Mouse (Mus musculus): ENCODE measurements around the gene Gstm1. TPM values are rescaled to one million over a fixed set of nuclear protein-coding genes. Genes with fewer than 3 reads are reported as not detected.
"Not testable (repeated sequence)": the region's sequence is repeated elsewhere in the genome, so short reads cannot be mapped to it uniquely, and the experiment has no call there.

Gene Gstm1
- polyA plus RNA-seq, 1 experiment from 2014 or later: 62.2 TPM

DNA sequence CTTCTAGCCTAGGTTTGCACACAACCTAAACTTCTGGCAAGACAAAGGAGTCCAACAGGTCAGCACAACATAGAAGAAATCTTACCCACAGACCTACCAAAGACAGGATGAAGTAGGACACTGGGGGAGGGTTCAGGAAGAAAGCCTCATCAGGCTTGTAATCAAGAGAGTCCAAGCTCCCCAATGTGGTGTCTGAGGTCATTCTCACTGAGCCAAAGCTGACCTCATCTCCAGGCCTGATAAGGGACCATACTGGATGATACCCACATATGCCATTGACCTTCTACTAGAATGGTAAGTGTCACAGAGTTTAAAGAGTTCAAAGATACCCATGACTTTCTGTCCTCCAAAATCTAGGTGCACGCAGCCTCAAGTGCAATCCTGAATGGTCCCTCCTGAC is 43.5 kb downstream of the Gstm1 start:
- no peaks in the 10 kb centered on the region for H3K36me3 ChIP-seq
- H3K27ac ChIP-seq: no peak overlapping the region
- 93% methylated on average over 1 of the region's 1 CpGs for WGBS
- H3K9me3 ChIP-seq: no peaks in the 10 kb centered on the region
- DNase-seq (ENCODE audit: low spot score): no peak
- H3K27me3 ChIP-seq (ENCODE audit: insufficient read depth, poor library complexity, severe bottlenecking): peaks cover 6% of the 10 kb centered on the region
- H3K4me1 ChIP-seq: no peaks in the 10 kb centered on the region
- no peak overlapping the region for H3K4me3 ChIP-seq

DNA sequence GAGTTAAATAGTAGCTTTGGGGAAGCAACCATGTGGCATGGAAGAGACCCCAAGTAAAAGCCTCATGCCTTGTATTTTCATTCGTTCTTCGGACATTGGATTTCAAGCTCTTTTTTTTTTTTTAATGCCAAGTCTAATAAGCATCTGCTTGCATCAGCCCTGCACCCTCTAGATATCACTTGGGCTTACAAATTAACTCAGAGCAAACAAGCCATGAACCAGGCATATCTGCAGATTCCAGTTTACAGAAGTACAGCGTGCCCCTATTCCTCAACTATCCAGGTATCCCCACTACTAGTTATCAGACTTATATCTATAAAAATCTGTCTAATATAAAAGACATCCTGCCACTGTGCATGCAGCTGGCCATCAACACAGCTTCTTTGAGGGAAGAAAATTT is 45.7 kb downstream of the Gstm1 start:
- Histone ChIP-seq H3K36me3 (no peaks in the 10 kb centered on the region), H3K9me3 (no peaks in the 10 kb centered on the region), H3K27me3 (ENCODE audit: insufficient read depth, poor library complexity, severe bottlenecking) (peaks cover 6% of the 10 kb centered on the region), H3K4me1 (no peaks in the 10 kb centered on the region), H3K27ac (no peak overlapping the region), H3K4me3 (no peak overlapping the region)
- no peak for DNase-seq (ENCODE audit: low spot score)
- WGBS: 83% methylated on average over 3 of the region's 3 CpGs

DNA sequence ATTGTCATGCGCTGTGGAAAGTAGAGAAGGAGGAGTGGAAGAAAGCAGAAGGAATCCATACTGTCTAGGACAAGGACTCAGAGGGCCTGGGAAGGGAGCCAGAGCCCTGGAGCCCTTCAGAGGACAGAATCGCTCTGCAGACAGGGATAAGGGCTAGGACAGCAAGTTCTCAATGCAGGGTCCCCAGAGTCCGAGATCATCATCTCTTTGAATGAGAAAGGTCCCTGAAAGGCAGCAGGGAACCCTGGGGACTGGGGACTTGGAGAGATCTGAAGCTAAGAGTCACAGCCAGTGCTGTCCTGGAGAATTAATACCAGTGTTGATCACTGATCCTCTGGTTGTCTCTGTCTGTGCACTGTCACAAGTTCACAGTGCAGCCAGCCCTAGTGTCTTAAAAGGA is 46.7 kb downstream of the Gstm1 start:
- 51% methylated on average over 3 of the region's 3 CpGs for WGBS
- not testable (repeated sequence) for H3K27ac ChIP-seq

DNA sequence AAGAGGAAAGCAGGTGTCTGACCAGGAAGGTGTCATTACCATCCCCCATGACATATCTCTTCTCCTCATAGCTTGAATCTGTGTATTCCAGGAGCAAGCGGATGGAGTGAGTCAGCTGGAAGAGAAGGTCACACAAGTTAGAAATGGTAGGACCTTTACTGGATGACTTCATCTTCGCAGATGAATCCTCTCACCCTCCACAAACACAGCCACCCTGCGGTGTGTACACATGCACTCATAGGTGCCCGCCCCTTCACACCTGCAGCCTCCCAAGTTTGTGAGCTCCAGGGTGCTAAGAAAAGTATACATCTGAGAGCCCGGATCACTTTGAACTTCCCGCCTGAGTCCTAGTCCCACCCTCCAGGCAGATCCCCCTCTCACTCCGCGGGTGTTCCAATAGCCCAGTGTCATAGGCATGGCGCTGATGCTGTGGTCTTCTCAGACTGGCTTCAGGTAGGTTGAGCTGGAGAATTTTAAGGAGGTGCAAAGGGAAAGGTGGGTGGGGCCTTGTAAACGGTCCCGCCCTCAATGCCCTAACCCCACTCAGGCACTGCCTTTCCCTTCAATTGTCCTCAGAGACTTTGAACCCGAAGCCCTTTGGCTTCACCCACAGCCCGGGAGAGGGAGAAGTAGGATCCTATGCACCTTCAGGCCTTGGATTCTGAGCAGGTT is 48.9 kb downstream of the Gstm1 start, which contains the start of gene Gstm3:
Gene Gstm3 (minus strand): TSS at position 560 of the 672 bp plus-strand sequence.
- H3K4me3 ChIP-seq: no peak within 1 kb of the TSS
- H3K9me3 ChIP-seq: no peaks in the 10 kb centered on the region
- no peak for DNase-seq (ENCODE audit: low spot score)
- no peak within 1 kb of the TSS for H3K27ac ChIP-seq
- 50% methylated on average over 13 of the region's 13 CpGs for WGBS
- H3K36me3 ChIP-seq: no peaks in the 10 kb centered on the region
- peaks cover 3% of the 10 kb centered on the region; the same call in 1 of the 2 replicates for H3K27me3 ChIP-seq (ENCODE audit: insufficient read depth, poor library complexity, severe bottlenecking)
- peaks cover 10% of the 10 kb centered on the region for H3K4me1 ChIP-seq

More for the DNA sequence above, 46.7 kb downstream of the Gstm1 start:
- H3K27me3 ChIP-seq (ENCODE audit: insufficient read depth, poor library complexity, severe bottlenecking); H3K4me1 ChIP-seq; H3K4me3 ChIP-seq; H3K9me3 ChIP-seq; DNase-seq (ENCODE audit: low spot score); H3K36me3 ChIP-seq: not testable (repeated sequence)

DNA sequence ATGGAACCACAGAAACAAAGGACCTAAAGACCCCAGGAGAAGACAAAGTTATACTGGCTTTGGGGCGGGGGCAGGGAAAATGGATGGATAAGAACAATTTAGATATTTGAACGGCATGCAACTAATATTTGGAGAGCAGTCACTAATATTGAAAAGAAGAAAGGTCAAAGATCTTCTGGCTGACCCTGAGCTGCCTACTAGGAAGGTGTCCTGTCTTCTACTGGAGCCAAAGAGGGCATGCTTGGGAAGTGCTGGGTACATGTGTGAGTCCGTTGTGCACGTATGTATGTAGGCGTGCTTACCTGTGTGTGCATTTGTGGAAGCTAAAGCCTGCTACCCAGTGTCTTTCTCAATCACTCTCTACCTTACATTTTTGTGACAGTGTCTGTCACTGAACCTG is 51.1 kb downstream of the Gstm1 start:
- Histone ChIP-seq H3K4me3 (no peak overlapping the region), H3K27ac (no peak overlapping the region), H3K27me3 (ENCODE audit: insufficient read depth, poor library complexity, severe bottlenecking) (no peaks in the 10 kb centered on the region; the same call in 1 of the 2 replicates), H3K36me3 (no peaks in the 10 kb centered on the region), H3K9me3 (no peaks in the 10 kb centered on the region), H3K4me1 (peaks cover 16% of the 10 kb centered on the region)
- no peak for DNase-seq (ENCODE audit: low spot score)
- 94% methylated on average over 5 of the region's 5 CpGs for WGBS

DNA sequence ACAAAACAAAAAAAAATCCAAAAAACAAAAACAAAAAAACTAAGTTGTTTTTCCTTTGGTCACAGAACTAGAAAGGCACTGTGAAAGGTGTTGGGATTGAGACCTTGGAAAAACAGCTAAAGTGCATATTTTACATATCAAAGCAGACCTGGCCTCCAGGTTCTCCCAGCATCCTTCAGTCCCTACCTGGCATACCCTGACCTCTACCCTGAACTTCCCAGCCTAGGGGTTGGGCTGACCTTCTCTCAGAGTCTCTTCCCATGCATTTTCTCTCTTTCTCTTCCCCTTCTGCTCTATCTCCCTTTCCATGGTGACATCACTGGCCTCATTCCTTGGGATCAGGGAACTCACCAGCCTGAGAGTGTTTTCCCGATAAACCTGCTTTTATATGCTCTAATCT is 52.2 kb downstream of the Gstm1 start:
- Histone ChIP-seq H3K9me3 (no peaks in the 10 kb centered on the region), H3K27ac (no peak overlapping the region), H3K4me3 (no peak overlapping the region), H3K4me1 (peaks cover 16% of the 10 kb centered on the region), H3K36me3 (no peaks in the 10 kb centered on the region), H3K27me3 (ENCODE audit: insufficient read depth, poor library complexity, severe bottlenecking) (no peaks in the 10 kb centered on the region; the same call in 1 of the 2 replicates)
- 55% methylated on average over 1 of the region's 1 CpGs for WGBS
- DNase-seq (ENCODE audit: low spot score): no peak

DNA sequence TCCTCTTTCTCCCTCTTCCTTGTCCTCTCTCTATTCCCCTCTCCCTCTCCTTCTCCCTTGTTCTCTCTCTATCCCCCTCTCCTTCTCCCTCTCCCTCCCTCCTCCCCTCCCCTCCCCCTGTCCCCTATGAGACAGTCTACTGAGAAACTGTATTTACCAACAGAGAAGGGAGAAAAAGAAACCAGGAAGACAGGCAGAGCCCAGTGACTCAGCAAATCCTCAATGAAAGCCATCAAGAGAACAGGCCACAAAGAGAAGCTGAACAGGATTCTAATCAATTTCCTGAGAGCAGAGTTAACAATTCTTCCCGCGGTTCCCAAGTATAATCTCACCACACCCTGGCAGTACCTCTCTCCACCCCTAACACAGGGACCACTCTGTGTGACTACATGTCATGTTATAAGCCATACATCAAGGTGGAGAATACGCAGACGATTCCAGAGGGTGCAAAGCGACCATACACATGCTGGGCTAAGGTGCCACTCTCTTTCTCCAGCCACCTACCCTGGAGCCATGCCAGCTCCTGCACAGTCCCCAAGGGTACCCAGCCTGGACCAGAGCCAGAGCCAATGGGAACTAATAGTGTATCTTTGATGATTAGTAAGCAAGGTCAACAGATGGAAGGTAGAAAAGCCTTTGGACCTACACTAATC is 53.0 kb downstream of the Gstm1 start:
- H3K27ac ChIP-seq: peak overlapping the region; percentile 65
- no peaks in the 10 kb centered on the region for H3K9me3 ChIP-seq
- WGBS: 52% methylated on average over 5 of the region's 5 CpGs

DNA sequence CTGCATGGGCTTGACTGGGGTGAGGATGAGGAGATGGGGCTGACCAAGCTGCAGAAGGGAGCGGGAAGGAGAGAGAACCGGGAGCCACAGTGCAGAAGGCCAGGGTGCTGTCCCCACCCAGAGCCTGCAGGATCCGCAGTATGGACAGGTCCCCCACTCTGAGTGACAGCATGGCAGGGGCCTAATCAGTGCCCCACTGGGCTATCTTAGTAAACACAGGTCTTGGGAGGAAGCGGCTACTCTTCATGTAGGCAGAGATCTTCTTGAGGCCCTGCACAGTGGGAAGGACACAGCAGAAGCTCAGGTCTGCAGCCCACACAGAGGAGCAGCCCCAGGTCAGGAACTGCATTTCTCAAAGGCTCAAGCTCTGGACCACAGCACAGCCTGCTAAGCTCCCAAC is 53.7 kb downstream of the Gstm1 start:
- H3K4me3 ChIP-seq: no peak overlapping the region
- 56% methylated on average over 4 of the region's 4 CpGs for WGBS
- no peaks in the 10 kb centered on the region for H3K9me3 ChIP-seq
- DNase-seq (ENCODE audit: low spot score): no peak
- no peaks in the 10 kb centered on the region for H3K36me3 ChIP-seq
- H3K27ac ChIP-seq: peak overlapping the region; percentile 65; the same call in 1 of the 2 replicates
- H3K27me3 ChIP-seq (ENCODE audit: insufficient read depth, poor library complexity, severe bottlenecking): no peaks in the 10 kb centered on the region
- H3K4me1 ChIP-seq: peaks cover 16% of the 10 kb centered on the region

More for the DNA sequence above, 53.0 kb downstream of the Gstm1 start:
- Histone ChIP-seq H3K4me1 (peaks cover 16% of the 10 kb centered on the region), H3K4me3 (no peak overlapping the region), H3K36me3 (no peaks in the 10 kb centered on the region), H3K27me3 (ENCODE audit: insufficient read depth, poor library complexity, severe bottlenecking) (no peaks in the 10 kb centered on the region; the same call in 1 of the 2 replicates)
- no peak for DNase-seq (ENCODE audit: low spot score)

Other genes with a start within 250 kb of the Gstm1 start
- not detected in 2 replicates for gene Eps8l3, start 140.7 kb downstream of the Gstm1 start, polyA plus RNA-seq (2016; fragmentation: Nextera tagmentation; extraction: Ambion mirVana)
- gene Gstm5, start 122.2 kb downstream of the Gstm1 start, polyA plus RNA-seq (2016; fragmentation: Nextera tagmentation; extraction: Ambion mirVana): 121 and 146 TPM in 2 replicates
- 14.1 and 16.1 TPM in 2 replicates for gene Gstm7, start 86.2 kb downstream of the Gstm1 start, polyA plus RNA-seq (2016; fragmentation: Nextera tagmentation; extraction: Ambion mirVana)
- 9.5 and 10.6 TPM in 2 replicates for gene Gstm6, start 74.2 kb downstream of the Gstm1 start, polyA plus RNA-seq (2016; fragmentation: Nextera tagmentation; extraction: Ambion mirVana)
- gene Gstm3, start 48.7 kb downstream of the Gstm1 start, polyA plus RNA-seq (2016; fragmentation: Nextera tagmentation; extraction: Ambion mirVana): 1.2 TPM in 1 of 2 replicates, not detected in the other
- gene Gstm2, start 31.5 kb downstream of the Gstm1 start, polyA plus RNA-seq (2016; fragmentation: Nextera tagmentation; extraction: Ambion mirVana): 46.9 and 47.2 TPM in 2 replicates
- 16.9 and 21.1 TPM in 2 replicates for gene Gstm4, start 26.9 kb upstream of the Gstm1 start, polyA plus RNA-seq (2016; fragmentation: Nextera tagmentation; extraction: Ambion mirVana)
- gene Ampd2, start 68.7 kb upstream of the Gstm1 start, polyA plus RNA-seq (2016; fragmentation: Nextera tagmentation; extraction: Ambion mirVana): 57.5 and 62.8 TPM in 2 replicates
- 1.1 and 1.9 TPM in 2 replicates for gene Gnat2, start 74.8 kb upstream of the Gstm1 start, polyA plus RNA-seq (2016; fragmentation: Nextera tagmentation; extraction: Ambion mirVana)
- gene Gnai3, start 128.2 kb upstream of the Gstm1 start, polyA plus RNA-seq (2016; fragmentation: Nextera tagmentation; extraction: Ambion mirVana): 106 and 131 TPM in 2 replicates
- gene Gpr61, start 136.9 kb upstream of the Gstm1 start, polyA plus RNA-seq (2016; fragmentation: Nextera tagmentation; extraction: Ambion mirVana): 0.11 and 0.33 TPM in 2 replicates
- gene Amigo1, start 168.4 kb upstream of the Gstm1 start, polyA plus RNA-seq (2016; fragmentation: Nextera tagmentation; extraction: Ambion mirVana): 1.4 and 3.3 TPM in 2 replicates
- 3.1 and 3.9 TPM in 2 replicates for gene Cyb561d1, start 183.2 kb upstream of the Gstm1 start, polyA plus RNA-seq (2016; fragmentation: Nextera tagmentation; extraction: Ambion mirVana)
- gene Atxn7l2, start 193.0 kb upstream of the Gstm1 start, polyA plus RNA-seq (2016; fragmentation: Nextera tagmentation; extraction: Ambion mirVana): 9.2 and 11.7 TPM in 2 replicates
- 0.39 and 1.0 TPM in 2 replicates for gene Sypl2, start 208.7 kb upstream of the Gstm1 start, polyA plus RNA-seq (2016; fragmentation: Nextera tagmentation; extraction: Ambion mirVana)
- gene Psma5, start 239.0 kb upstream of the Gstm1 start, polyA plus RNA-seq (2016; fragmentation: Nextera tagmentation; extraction: Ambion mirVana): 280 and 324 TPM in 2 replicates

Data from heart, embryonic 10.5 days (tissue).